Mouse (Mus musculus): ENCODE measurements around the gene Mrnip. TPM values are rescaled to one million over a fixed set of nuclear protein-coding genes. Genes with fewer than 3 reads are reported as not detected.

The Mrnip gene
- polyA plus RNA-seq, 1 experiment from 2014 or later, result 36.7 TPM

DNA sequence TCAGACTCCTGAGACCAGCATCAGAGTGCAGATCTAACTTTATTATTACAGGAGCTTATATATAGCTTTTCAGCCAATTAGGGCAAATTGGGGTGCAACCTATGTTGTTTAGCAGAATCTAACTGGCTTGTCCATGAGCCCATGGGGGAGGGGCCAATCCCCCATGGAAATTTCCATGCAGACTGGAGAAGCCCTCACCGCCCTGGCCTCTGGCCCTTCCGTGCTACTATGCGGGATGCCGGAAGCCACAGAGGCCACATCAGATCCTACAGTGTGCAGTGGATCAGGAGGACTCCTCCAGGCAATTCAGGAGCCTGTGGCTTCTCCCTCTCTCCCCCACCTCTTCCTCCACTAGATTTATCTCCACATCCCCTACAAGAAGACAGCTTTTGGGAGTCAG is 43.6 kb downstream of the Mrnip start:
- WGBS, result 71% methylated on average over 4 of the region's 4 CpGs
- H3K4me2 ChIP-seq, result no peak overlapping the region
- no peak for ATAC-seq (ENCODE audit: low FRiP score)
- H3K9ac ChIP-seq (replicated peaks), result no peak overlapping the region
- H3K27ac ChIP-seq (replicated peaks), result no peak overlapping the region
- peaks cover 27% of the 10 kb centered on the region for H3K4me1 ChIP-seq
- no peaks in the 10 kb centered on the region for H3K36me3 ChIP-seq
- H3K27me3 ChIP-seq (replicated peaks), result no peaks in the 10 kb centered on the region
- H3K9me3 ChIP-seq (replicated peaks), result no peaks in the 10 kb centered on the region
- no peak overlapping the region for H3K4me3 ChIP-seq (replicated peaks)

DNA sequence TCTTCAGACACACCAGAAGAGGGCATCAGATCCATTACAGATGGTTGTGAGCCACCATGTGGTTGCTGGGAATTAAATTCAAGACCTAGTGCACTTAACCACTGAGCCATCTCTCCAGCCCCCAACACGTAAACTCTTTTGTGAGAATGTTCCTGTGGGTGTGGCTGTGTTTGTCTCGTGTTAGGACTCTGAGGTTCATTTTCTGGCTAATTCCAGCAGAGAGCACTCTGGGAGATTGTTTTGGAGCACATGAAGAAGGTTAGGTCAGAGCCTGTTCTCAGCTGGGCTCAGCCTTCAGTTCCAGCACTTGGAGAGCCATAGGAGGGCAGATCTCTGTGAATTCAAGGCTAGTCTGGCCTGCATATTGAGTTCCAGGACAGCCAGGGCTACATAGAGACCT is 45.6 kb downstream of the Mrnip start:
- 48% methylated on average over 2 of the region's 2 CpGs for WGBS
- no peak for ATAC-seq (ENCODE audit: low FRiP score)
- Histone ChIP-seq H3K27ac (replicated peaks) (no peak overlapping the region), H3K4me1 (peaks cover 42% of the 10 kb centered on the region), H3K27me3 (replicated peaks) (no peaks in the 10 kb centered on the region), H3K36me3 (no peaks in the 10 kb centered on the region), H3K4me3 (replicated peaks) (no peak overlapping the region), H3K4me2 (no peak overlapping the region), H3K9ac (replicated peaks) (no peak overlapping the region), H3K9me3 (replicated peaks) (no peaks in the 10 kb centered on the region)

DNA sequence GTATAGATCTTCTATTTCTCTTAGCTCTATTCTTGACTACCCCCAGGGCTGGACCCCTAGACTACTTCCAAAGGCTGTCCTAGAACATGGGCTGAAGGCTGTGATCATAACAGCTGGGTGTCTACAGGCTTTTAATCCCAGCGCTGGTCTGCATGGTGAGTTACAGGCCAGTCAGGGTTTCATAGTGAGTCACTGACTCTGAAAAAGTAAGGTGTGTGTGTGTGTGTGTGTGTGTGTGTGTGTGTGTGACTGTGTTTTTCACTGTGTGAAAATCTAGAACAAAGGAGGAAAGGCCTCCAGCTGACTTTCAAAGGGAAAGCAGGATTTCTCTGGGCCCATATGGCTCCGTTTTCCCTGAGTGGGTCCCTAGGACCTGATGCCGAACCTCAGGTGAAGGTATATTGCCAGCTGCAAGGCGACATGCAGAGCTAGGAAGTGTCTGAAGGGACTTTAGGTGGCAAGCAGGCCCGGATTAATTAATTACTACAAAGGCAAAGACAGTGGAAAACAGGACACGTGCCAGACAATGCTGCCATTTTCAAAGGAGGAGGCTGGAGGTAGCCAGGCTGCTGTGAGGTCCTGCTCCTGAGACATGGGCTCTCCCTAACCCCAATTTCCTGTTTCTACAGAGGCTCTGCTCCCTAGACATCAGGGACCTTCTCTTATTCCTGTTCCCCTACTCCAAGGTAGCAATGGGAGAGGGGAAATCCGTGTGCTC is 48.5 kb downstream of the Mrnip start:
- Histone ChIP-seq H3K4me2 (peak overlapping the region; percentile 91), H3K27me3 (replicated peaks) (no peaks in the 10 kb centered on the region), H3K36me3 (no peaks in the 10 kb centered on the region), H3K9ac (replicated peaks) (peak overlapping the region; percentile 30; the same call in 1 of the 2 replicates), H3K9me3 (replicated peaks) (no peaks in the 10 kb centered on the region), H3K4me1 (peaks cover 47% of the 10 kb centered on the region), H3K4me3 (replicated peaks) (peak overlapping the region; percentile 80; the same call in 1 of the 2 replicates), H3K27ac (replicated peaks) (no peak overlapping the region)
- no peak for ATAC-seq (ENCODE audit: low FRiP score)
- 44% methylated on average over 7 of the region's 7 CpGs for WGBS

DNA sequence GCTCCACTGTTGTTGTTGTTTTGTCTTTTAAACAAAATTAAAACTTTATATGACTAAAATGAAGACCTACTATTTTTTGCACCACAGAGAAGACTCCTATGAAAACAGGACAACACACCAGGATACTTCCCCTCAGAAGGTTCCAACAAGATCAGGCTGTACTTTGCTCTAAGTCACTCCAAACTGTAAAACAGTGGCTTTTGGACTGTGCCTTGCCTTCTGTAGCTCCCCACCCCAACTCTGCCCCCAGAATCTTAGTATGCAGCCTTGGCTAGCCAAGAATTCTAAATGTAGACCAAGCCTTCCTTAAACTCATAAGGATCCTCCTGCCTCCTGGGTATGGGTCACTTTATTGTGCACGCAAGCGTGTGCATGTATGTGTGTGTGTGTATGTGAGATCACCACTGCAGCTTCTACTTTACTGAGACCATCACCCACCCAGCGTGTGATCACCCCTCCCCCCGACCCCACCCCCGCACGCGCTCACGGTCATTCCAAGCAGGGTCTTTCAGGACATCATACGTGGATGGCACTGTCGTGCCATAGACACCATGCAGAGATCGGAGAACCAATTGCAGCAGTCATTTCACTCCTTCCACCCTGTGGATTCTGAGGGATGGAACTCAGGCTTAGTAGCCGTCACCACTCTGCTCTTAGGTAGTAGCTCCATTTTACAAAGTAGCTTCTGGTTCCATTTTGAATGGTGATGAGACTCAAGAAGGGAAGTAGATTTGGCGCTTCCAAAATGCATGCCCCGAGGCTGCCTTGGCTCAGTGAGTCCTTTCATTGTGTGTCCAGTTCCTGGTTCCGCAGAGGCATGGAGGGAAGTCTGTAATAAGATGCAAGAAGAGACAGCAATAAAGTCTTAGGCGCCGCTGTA is 49.8 kb downstream of the Mrnip start:
- peaks cover 56% of the 10 kb centered on the region for H3K4me1 ChIP-seq
- no peaks in the 10 kb centered on the region for H3K27me3 ChIP-seq (replicated peaks)
- H3K4me2 ChIP-seq, result peak overlapping the region; percentile 91
- H3K27ac ChIP-seq (replicated peaks), result peak overlapping the region; percentile 94
- peak; percentile 33 for ATAC-seq (ENCODE audit: low FRiP score)
- no peaks in the 10 kb centered on the region for H3K9me3 ChIP-seq (replicated peaks)
- peak overlapping the region; percentile 100 for H3K9ac ChIP-seq (replicated peaks)
- H3K4me3 ChIP-seq (replicated peaks), result peak overlapping the region; percentile 80
- no peaks in the 10 kb centered on the region for H3K36me3 ChIP-seq
- 5% methylated on average over 17 of the region's 17 CpGs for WGBS

DNA sequence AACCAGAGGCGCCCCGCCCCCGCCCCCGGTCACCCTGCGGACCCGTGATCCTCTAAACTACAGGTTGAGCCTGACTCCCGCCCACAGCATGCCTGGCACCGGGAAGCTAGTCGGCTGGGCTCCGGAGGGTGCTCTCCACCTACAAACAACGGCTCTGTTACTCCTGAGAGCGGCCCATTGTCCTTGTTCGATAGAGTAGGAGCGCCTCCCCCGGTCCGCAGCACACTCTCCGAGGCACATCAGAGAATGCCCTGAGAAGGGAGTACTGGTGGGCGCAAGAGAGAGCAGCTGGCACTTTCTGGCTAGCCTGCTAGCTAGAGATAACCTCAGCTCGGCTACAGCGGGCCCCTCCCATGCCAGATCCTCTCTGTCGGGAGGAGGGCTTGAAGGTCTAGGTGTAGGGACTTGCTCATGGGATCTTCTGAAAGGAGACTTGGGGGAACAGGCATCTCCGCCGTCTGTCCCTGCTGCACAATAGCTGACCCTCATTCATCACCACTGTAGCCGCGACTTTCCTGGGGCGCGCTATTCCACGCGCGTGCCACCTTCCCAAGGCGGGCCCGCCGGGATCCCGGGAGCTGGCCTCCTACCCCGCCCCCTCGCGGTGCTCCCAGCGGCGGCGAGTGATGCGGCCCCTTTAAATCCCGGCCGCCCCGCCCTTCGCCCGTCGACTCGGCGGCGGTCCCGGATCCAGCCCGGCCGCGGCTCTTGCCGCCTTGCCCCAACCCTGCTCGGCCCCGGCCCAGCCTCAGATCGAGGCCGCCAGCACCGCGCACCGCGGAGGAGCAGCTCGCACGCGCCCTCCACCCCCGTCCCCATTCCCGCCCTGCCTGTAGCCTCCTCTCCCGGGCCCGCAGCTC is 50.7 kb downstream of the Mrnip start:
- Histone ChIP-seq H3K36me3 (no peaks in the 10 kb centered on the region), H3K9ac (replicated peaks) (peak overlapping the region; percentile 100), H3K27me3 (replicated peaks) (no peaks in the 10 kb centered on the region), H3K4me1 (peaks cover 58% of the 10 kb centered on the region), H3K4me3 (replicated peaks) (peak overlapping the region; percentile 80), H3K27ac (replicated peaks) (peak overlapping the region; percentile 94), H3K4me2 (peak overlapping the region; percentile 91), H3K9me3 (replicated peaks) (no peaks in the 10 kb centered on the region)
- WGBS, result under 1% methylated on average over 69 of the region's 70 CpGs
- peak; percentile 87 for ATAC-seq (ENCODE audit: low FRiP score)

DNA sequence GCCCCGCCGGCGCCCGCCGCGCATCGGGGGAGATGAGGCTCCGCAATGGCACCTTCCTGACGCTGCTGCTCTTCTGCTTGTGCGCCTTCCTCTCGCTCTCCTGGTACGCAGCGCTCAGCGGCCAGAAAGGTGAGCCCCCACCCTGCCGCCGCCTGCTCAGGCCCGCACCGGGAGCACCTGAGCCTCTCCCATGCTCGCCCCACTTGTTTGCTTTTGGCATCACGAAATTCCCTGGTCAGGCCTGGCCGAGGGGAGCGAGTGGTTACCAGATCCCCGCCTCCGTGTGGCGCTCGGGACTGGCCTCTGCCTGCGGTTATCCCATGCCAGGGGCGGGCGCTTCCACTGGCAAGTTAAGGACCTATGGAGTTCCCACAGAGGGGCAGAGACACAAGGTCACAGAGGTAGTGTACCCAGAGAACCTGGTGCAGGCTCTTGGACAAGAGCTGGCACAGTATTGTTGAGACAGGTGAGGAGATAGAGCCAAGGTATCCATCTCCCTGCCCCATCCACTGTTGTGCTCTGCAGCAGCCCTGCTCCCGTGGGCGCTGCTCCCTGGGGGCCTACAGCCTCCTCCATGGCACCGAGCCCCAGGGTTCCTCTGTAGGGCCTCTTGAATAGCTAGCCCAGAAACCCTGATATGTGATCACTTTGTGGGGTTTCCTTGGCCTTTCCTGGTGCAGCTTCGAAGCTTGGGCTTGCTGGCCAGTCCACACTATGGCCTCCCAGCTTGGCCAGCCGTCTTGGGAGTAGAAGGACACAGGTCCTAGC is 51.6 kb downstream of the Mrnip start:
- Histone ChIP-seq H3K9me3 (replicated peaks) (no peaks in the 10 kb centered on the region), H3K27me3 (replicated peaks) (no peaks in the 10 kb centered on the region), H3K4me1 (peaks cover 59% of the 10 kb centered on the region), H3K4me3 (replicated peaks) (peak overlapping the region; percentile 80), H3K36me3 (no peaks in the 10 kb centered on the region), H3K27ac (replicated peaks) (peak overlapping the region; percentile 94), H3K9ac (replicated peaks) (peak overlapping the region; percentile 100), H3K4me2 (peak overlapping the region; percentile 91)
- 3% methylated on average over 34 of the region's 34 CpGs for WGBS
- peak; percentile 16 for ATAC-seq (ENCODE audit: low FRiP score)

DNA sequence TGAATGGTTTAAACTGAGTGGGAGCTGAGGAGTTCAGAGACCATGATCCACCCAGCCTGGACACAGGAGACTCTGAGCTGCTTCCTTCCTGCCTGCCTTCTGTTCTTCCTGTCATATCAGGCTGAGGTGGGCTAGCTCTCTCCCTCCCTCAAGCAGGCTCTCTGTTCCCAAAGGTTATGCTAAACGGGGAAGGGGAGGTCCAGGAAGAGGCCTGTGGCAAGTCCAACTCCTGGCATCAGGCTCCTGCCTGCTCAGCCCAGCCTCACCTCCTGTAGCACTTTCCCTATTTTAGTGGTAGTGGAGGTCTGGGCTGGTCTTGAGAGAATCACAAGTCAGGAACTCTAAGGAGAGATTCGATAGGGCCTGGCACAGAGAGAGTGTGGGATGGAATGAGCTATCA is 52.2 kb downstream of the Mrnip start:
- WGBS, result 38% methylated on average over 2 of the region's 2 CpGs
- H3K4me1 ChIP-seq, result peaks cover 63% of the 10 kb centered on the region
- peak overlapping the region; percentile 94; the same call in 1 of the 2 replicates for H3K27ac ChIP-seq (replicated peaks)
- ATAC-seq (ENCODE audit: low FRiP score), result no peak
- no peaks in the 10 kb centered on the region for H3K9me3 ChIP-seq (replicated peaks)
- no peaks in the 10 kb centered on the region for H3K27me3 ChIP-seq (replicated peaks)
- peak overlapping the region; percentile 80 for H3K4me3 ChIP-seq (replicated peaks)
- H3K4me2 ChIP-seq, result peak overlapping the region; percentile 91
- H3K36me3 ChIP-seq, result no peaks in the 10 kb centered on the region
- peak overlapping the region; percentile 100 for H3K9ac ChIP-seq (replicated peaks)

DNA sequence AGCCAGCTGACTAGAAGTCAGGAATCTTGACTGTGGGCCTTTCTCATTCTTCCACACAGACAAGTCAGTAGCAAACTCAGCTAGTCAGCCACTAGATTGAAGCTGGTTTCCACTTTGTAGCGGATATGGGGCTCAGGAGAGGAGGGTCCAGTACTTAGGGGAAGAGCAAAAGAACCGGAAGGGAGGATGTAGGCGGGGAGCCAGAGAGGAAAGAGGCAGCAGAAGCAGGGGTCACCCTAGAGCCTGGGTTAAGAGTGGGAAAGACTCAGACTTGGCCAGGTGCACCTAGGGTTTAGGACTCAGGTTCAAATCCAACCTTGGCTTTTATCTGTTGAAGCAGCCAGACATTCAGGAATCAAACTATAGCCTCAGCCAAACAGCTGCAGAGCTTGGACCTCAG is 53.0 kb downstream of the Mrnip start:
- Histone ChIP-seq H3K27me3 (replicated peaks) (no peaks in the 10 kb centered on the region), H3K9me3 (replicated peaks) (no peaks in the 10 kb centered on the region), H3K4me2 (peak overlapping the region; percentile 91), H3K4me3 (replicated peaks) (peak overlapping the region; percentile 80; the same call in 1 of the 2 replicates), H3K4me1 (peaks cover 63% of the 10 kb centered on the region), H3K36me3 (peaks cover 8% of the 10 kb centered on the region), H3K9ac (replicated peaks) (peak overlapping the region; percentile 100; the same call in 1 of the 2 replicates), H3K27ac (replicated peaks) (no peak overlapping the region)
- WGBS, result 88% methylated on average over 3 of the region's 3 CpGs
- ATAC-seq (ENCODE audit: low FRiP score), result no peak

DNA sequence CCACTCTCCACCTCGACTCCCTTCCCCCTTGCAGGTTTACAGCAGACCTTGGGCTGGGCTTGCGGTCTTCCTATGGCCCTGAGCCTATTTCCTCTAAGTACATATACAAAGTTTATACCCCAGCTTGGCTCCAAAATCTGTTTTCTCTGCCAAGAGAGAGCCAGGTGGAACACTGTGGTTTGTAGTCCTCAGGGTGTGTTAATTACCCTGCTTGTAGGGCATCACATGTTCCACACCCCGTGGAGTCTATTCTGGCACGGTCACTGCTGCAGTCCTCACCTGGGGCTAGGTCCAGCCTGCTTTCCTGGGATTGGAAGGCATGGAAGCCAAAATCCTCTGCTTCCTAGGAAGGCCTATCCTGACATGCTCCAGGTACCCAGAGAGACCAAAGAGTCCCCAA is 53.5 kb downstream of the Mrnip start:
- peaks cover 13% of the 10 kb centered on the region for H3K36me3 ChIP-seq
- H3K27me3 ChIP-seq (replicated peaks), result no peaks in the 10 kb centered on the region
- H3K4me1 ChIP-seq, result peaks cover 59% of the 10 kb centered on the region
- H3K9me3 ChIP-seq (replicated peaks), result no peaks in the 10 kb centered on the region
- H3K4me3 ChIP-seq (replicated peaks), result no peak overlapping the region
- no peak for ATAC-seq (ENCODE audit: low FRiP score)
- H3K27ac ChIP-seq (replicated peaks), result no peak overlapping the region
- H3K4me2 ChIP-seq, result peak overlapping the region; percentile 91
- 0 out of 2 replicates have a peak overlapping the region, but pooled peaks have one; percentile 100 for H3K9ac ChIP-seq (replicated peaks)
- WGBS, result 72% methylated on average over 4 of the region's 4 CpGs

DNA sequence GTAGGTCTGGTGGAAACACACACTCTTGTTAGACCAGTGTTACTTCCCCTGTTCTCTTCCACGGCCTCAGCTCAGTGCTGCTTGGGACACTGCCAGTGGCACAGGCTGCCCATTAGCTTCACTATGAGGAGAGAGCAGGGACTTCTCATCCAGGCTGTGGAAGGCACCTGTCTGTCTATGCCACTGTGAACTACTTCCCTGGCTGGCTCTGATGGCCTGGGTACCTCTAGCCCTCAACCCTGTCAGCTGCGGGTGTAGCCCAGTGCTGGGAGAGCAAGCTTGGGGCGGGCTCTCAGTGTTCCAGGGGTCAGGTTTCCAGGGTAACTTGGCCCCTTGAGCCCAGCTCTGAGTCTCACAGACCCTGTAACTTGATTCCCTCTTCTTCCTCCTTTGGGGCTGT is 54.5 kb downstream of the Mrnip start:
- ATAC-seq (ENCODE audit: low FRiP score), result no peak

More for the DNA sequence above, 54.5 kb downstream of the Mrnip start:
- WGBS, result 31% methylated on average over 3 of the region's 3 CpGs
- peaks cover 23% of the 10 kb centered on the region for H3K36me3 ChIP-seq
- no peak overlapping the region for H3K4me3 ChIP-seq (replicated peaks)
- 0 out of 2 replicates have a peak overlapping the region, but pooled peaks have one; percentile 3 for H3K4me2 ChIP-seq
- H3K27ac ChIP-seq (replicated peaks), result no peak overlapping the region
- 0 out of 2 replicates have a peak, but pooled peaks cover 1% of the 10 kb centered on the region for H3K27me3 ChIP-seq (replicated peaks)
- 0 out of 2 replicates have a peak overlapping the region, but pooled peaks have one; percentile 17 for H3K9ac ChIP-seq (replicated peaks)
- H3K9me3 ChIP-seq (replicated peaks), result no peaks in the 10 kb centered on the region
- H3K4me1 ChIP-seq, result peaks cover 48% of the 10 kb centered on the region
